Mouse (Mus musculus): ENCODE measurements around the gene Abraxas2. TPM values are rescaled to one million over a fixed set of nuclear protein-coding genes. Genes with fewer than 3 reads are reported as not detected.

The Abraxas2 gene
- 29.3 and 33.4 TPM in 2 replicates for polyA plus RNA-seq (2015; fragmentation: Nextera tagmentation; extraction: Ambion mirVana)

DNA sequence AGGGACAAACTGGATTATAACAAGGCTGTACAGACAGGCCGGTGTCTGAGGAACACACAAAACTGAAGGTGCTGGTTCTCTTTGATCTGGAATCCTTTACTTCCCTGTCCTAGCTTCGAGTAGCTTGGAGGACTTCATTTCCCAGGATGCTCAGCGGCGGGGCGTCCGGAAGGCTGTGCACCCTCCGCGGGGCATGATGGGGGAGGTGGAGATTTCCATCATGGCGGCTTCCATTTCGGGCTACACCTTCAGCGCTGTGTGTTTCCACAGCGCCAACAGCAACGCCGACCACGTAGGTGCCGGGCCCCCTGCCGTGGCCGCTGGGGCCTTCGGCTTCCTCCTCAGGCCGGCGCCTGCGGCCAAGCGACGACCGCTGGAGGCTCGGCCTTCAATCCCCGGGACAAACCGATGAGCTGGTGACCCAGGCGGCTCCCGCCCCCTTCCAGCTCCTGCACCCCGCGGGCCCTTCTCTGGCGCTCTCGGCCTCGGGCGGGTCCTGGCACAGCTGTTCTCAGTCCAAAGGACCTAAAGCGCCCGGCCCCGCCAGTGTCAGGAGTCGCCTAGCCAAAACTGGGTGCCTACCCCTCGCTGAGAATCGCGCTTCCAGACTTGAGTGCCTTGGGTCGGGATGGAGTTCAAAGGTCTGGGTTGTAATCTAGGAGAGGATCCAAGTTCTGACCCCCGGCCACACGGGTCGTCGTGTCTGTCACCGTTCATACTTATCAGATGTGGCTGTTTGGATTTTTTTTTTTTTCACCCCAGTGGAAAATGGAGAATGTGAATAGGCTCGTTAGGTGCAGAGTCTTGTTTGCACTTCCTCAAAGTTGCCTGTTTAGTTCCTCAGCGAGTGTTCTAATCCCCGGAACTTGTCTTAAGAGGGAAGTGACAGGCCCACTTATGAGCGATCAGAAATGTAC lies at the start of gene Abraxas2:
TSS of gene Abraxas2 (plus strand) at position 184 of the 917 bp plus-strand sequence.

DNA sequence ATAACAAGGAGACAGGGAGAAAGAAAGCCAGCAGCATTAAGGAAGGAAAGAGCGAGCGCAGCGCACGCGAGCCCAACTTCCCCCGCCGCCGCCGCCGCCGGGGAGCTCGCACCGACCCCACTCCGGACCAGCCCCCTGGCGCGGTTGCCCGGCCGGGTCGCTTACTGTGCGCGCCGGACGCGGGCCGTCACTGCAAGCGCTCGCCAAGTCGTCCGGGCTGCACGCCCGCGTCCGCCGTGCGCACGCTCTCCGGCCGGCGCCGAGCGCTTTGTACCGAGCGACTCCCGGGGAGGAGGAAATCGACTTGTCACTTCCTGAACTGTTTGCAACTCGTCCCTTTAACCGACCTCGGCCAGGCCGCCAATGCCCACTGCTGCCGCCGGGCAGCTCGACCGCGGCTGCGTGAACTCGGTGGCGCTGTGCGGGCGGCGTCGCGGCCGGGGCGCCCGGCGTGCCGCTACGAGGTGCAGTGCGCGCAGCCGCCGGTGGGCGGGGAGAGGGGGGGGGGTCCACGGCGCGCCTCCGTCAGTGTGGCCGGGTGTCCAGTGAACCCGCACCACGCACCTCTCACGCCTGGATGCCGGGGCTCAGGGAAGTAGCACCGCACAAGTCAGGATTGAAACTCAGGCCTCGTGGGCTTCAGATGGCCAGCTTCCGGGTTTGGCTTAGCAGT lies 45.5 kb upstream of the Abraxas2 start, which contains the start of gene Fam53b:
TSS of gene Fam53b (minus strand) at position 471 of the 673 bp plus-strand sequence.

GRCm38 (mm10) chr7:132852173-132852844 lies 6.7 kb upstream of the Abraxas2 start, which contains the start of gene Eef1akmt2:
Gene Eef1akmt2, minus strand, starts transcription at chr7:132852673.

DNA sequence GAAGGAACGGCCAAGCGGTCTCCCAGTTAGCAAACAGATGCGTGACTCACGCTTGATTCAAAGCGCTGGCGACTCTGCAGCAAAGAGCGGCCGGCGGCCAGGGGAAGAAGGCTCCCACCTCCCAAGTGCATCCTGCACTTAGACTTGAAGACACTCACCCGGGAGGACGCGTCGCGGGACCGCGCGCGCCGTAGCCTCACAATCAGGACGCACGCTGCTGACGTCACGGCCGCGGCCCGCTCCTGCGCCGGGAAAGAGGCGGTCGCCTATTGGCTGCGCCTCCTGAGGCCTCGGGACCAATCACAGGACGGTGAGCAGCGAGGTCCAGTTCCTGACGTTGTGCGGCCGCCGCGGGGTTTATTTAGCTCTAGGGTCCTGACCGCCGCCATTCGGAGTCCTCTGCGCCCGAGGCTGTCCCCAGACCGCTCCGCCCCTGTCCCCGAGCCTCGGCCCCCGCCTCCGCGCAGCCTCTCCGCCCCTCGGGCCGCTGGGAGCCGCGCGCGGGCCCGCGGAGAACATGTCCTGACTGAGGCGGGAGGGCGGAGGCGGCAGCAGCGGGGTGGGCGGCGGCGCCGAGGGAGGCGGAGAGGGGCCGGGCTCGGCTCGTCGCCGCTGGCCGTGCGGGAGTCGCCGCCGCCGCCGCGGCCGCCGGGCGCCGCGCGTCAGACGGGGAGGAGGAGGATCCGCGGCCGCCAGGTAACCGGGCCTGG lies 72.0 kb downstream of the Abraxas2 start, which contains the start of gene Zranb1:
TSS of gene Zranb1 (plus strand) at position 293 of the 710 bp plus-strand sequence.

Other genes starting within 250 kb of the Abraxas2 start
- gene Lhpp, start 248.6 kb upstream of the Abraxas2 start, polyA plus RNA-seq (2015; fragmentation: Nextera tagmentation; extraction: Ambion mirVana) = 8.8 and 10.6 TPM in 2 replicates
- gene Fam53b, start 45.3 kb upstream of the Abraxas2 start, polyA plus RNA-seq (2015; fragmentation: Nextera tagmentation; extraction: Ambion mirVana) = 15.1 and 17.7 TPM in 2 replicates
- 29.2 and 35.3 TPM in 2 replicates for gene Eef1akmt2, start 6.6 kb upstream of the Abraxas2 start, polyA plus RNA-seq (2015; fragmentation: Nextera tagmentation; extraction: Ambion mirVana)
- gene Zranb1, start 71.9 kb downstream of the Abraxas2 start, polyA plus RNA-seq (2015; fragmentation: Nextera tagmentation; extraction: Ambion mirVana) = 8.1 and 8.6 TPM in 2 replicates

Measured in skeletal muscle tissue, postnatal 0 days (tissue).